Mouse (Mus musculus) MEL (cell line): ENCODE measurements around the gene Ang4.

ENCODE experiments used
- CHD1 ChIP-seq: IDR thresholded peaks from 2 replicates; pipeline ENCODE4 v1.6.1; 2012; ENCODE audit warnings: low read depth, mild to moderate bottlenecking, inconsistent platforms, low read length, improper control_type of control experiment
- CTCF ChIP-seq, 3 experiments: IDR thresholded peaks in 2 of 3; conservative IDR thresholded peaks in 1 of 3; 2 replicates each; pipeline ENCODE4 v1.5.1; 2011 to 2012; ENCODE audit warnings: low read length in 3 of 3, low read depth in 2 of 3, mild to moderate bottlenecking in 2 of 3, improper control_type of control experiment in 1 of 3, inconsistent platforms in 1 of 3, mixed read lengths in 1 of 3, moderate library complexity in 1 of 3; ENCODE audit not compliant: control insufficient read depth in 1 of 3, insufficient read depth in 1 of 3, poor library complexity in 1 of 3, severe bottlenecking in 1 of 3
- ETS1 ChIP-seq: IDR thresholded peaks from 2 replicates; pipeline ENCODE4 v1.6.1; 2012; ENCODE audit warnings: low read depth, mild to moderate bottlenecking, inconsistent platforms, low read length, improper control_type of control experiment, moderate library complexity
- HCFC1 ChIP-seq: IDR thresholded peaks from 2 replicates; pipeline ENCODE4 v1.6.1; 2012; ENCODE audit warnings: low read depth, mild to moderate bottlenecking, inconsistent platforms, low read length, improper control_type of control experiment, moderate library complexity
- JUND ChIP-seq: IDR thresholded peaks from 2 replicates; pipeline ENCODE4 v1.6.1; 2011; ENCODE audit warnings: low read depth, mild to moderate bottlenecking, improper control_type of control experiment, low read length
- MAFK ChIP-seq: IDR thresholded peaks from 2 replicates; pipeline ENCODE4 v1.6.1; 2011; ENCODE audit warnings: low read depth, mild to moderate bottlenecking, low read length, improper control_type of control experiment, borderline replicate concordance
- MEF2A ChIP-seq: IDR thresholded peaks from 2 replicates; pipeline ENCODE4 v1.6.1; 2014; ENCODE audit warnings: low read depth, mild to moderate bottlenecking, inconsistent platforms, low read length, improper control_type of control experiment; ENCODE audit not compliant: poor library complexity, insufficient replicate concordance, severe bottlenecking; ENCODE audit errors: extremely low read depth
- NRF1 ChIP-seq: IDR thresholded peaks from 2 replicates; pipeline ENCODE4 v1.6.1; 2014; ENCODE audit warnings: low read depth, mild to moderate bottlenecking, inconsistent platforms, low read length, improper control_type of control experiment, moderate library complexity; ENCODE audit not compliant: poor library complexity, insufficient read depth, severe bottlenecking
- POLR2A ChIP-seq, 2 experiments: IDR thresholded peaks; 2 replicates each; pipeline ENCODE4 v1.6.1; 2011 to 2012; ENCODE audit warnings: low read length in 2 of 2, mild to moderate bottlenecking in 2 of 2, control low read depth in 1 of 2, improper control_type of control experiment in 1 of 2, low read depth in 1 of 2, moderate library complexity in 1 of 2; ENCODE audit not compliant: control insufficient read depth in 1 of 2, insufficient read depth in 1 of 2, poor library complexity in 1 of 2
- POLR2AphosphoS5 ChIP-seq: IDR thresholded peaks from 2 replicates; pipeline ENCODE4 v1.6.1; 2012; ENCODE audit warnings: low read depth, borderline replicate concordance, mild to moderate bottlenecking, inconsistent platforms, low read length, moderate library complexity, mixed read lengths
- UBTF ChIP-seq: IDR thresholded peaks from 2 replicates; pipeline ENCODE4 v1.6.1; 2012; ENCODE audit warnings: low read depth, mild to moderate bottlenecking, inconsistent platforms, low read length, improper control_type of control experiment, moderate library complexity, borderline replicate concordance; ENCODE audit not compliant: insufficient read depth

DNA sequence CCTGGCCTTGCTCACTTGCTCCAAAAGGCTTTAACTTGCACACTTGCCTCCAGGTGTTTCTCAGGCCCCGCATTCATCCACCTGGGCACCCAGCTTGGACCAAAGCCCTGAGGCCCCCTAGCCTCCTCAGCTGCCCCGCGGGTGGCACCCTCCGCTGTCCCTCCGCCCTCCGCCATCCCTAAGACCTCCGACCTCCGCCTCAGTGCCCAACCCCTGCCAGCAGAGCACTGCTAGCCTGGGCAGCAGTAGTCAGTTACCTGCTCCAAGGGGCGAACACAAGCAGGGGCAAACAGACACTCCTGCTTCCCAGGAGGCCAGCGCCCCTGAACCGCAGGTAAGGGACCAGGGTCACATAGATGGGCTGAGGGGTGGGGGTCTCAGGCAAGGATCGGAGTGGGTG lies 35.4 kb downstream of the Ang4 start:
- TF ChIP-seq CTCF (IDR thresholded peaks at IDR 0.05 in 2 of 3, conservative IDR thresholded peaks at IDR 0.05 in 1 of 3; ENCODE audit: control insufficient read depth in 1 of 3, insufficient read depth in 1 of 3, low read depth in 2 of 3, low read length in 3 of 3, poor library complexity in 1 of 3, severe bottlenecking in 1 of 3) (no peak), ETS1 (no peak), MAFK (no peak), POLR2A (IDR thresholded peaks at IDR 0.05; ENCODE audit: control insufficient read depth in 1 of 2, insufficient read depth in 1 of 2, low read depth in 1 of 2, low read length in 2 of 2, poor library complexity in 1 of 2) (no peak), HCFC1 (no peak), CHD1 (no peak), NRF1 (no peak), POLR2AphosphoS5 (no peak), UBTF (no peak), JUND (no peak), MEF2A (no peak)
